Mouse (Mus musculus) intestine, postnatal 0 days (tissue): ENCODE results near the gene Sema4g. TPM values are rescaled to one million over a fixed set of nuclear protein-coding genes. Genes with fewer than 3 reads are reported as not detected.
A peak's percentile ranks its signal among the peaks of the same experiment; 100 is the strongest.

Experiments
- ATAC-seq: fragments of 200-750 bp; cut with Nextera tagmentation; 2 replicates; pipeline ENCODE4 v1.8.0; 2017; ENCODE audit warnings: mild to moderate bottlenecking, moderate TSS enrichment, moderate library complexity
- H3K27ac ChIP-seq: fragments of 300-500 bp; sonication (generic); 2 replicates; pipeline ENCODE4 v1.5.1; 2014; ENCODE audit warnings: mild to moderate bottlenecking, low read depth, low read length, moderate library complexity
- H3K27me3 ChIP-seq: fragments of 300-500 bp; sonication (generic); replicated peaks from 2 replicates; pipeline ENCODE4 v1.6.1; 2014; ENCODE audit warnings: low read length, mixed read lengths; ENCODE audit not compliant: control insufficient read depth, insufficient read depth
- H3K36me3 ChIP-seq: fragments of 300-500 bp; sonication (generic); 2 replicates; pipeline ENCODE4 v1.6.1; 2014; ENCODE audit warnings: mild to moderate bottlenecking, moderate library complexity; ENCODE audit not compliant: control insufficient read depth, insufficient read depth
- H3K4me1 ChIP-seq: fragments of 300-500 bp; sonication (generic); replicated peaks from 2 replicates; pipeline ENCODE4 v1.6.1; 2014; ENCODE audit warnings: antibody characterized with exemption, low read length, mixed read lengths; ENCODE audit not compliant: control insufficient read depth, insufficient read depth
- H3K4me2 ChIP-seq: fragments of 300-500 bp; sonication (generic); replicated peaks from 2 replicates; pipeline ENCODE4 v1.6.1; 2014; ENCODE audit warnings: low read depth, mild to moderate bottlenecking, moderate library complexity
- H3K4me3 ChIP-seq: fragments of 300-500 bp; sonication (generic); 2 replicates; pipeline ENCODE4 v1.5.1; 2014; ENCODE audit warnings: low read depth, low read length
- H3K9ac ChIP-seq: fragments of 300-500 bp; sonication (generic); 2 replicates; pipeline ENCODE4 v1.6.1; 2014; ENCODE audit warnings: mild to moderate bottlenecking, low read depth, low read length
- H3K9me3 ChIP-seq: fragments of 300-500 bp; sonication (generic); 2 replicates; pipeline ENCODE4 v1.6.1; 2016; ENCODE audit warnings: mixed run types; ENCODE audit not compliant: control insufficient read depth
- CTCF ChIP-seq: sonication (generic); IDR thresholded peaks from 2 replicates; pipeline ENCODE4 v1.5.1; 2016; ENCODE audit warnings: low read depth, mild to moderate bottlenecking, control low read depth, antibody characterized with exemption, moderate library complexity
- WGBS: fragments of 180-500 bp; shearing (Covaris S2); extraction: QIAGEN DNeasy Blood & Tissue Kit; methylation state at CpG from one replicate; pipeline ENCODE4 v1.1.7; 2014; 5-methylcytosine and 5-hydroxymethylcytosine counted together
- polyA plus RNA-seq: library from polyadenylated mRNA; unstranded; fragments of >200 nt; fragmentation: Nextera tagmentation; extraction: Ambion mirVana; gene quantifications from 2 replicates; pipeline ENCODE4 v1.2.1, GENCODE M21; 2015

The Sema4g gene
- polyA plus RNA-seq, 1 experiment from 2014 or later = 7.8 TPM

- Histone ChIP-seq H3K27me3 (no peaks in the 10 kb centered on the region), H3K9me3 (no peaks in the 10 kb centered on the region), H3K4me3 (peak within 1 kb of the TSS; percentile 66), H3K4me1 (peaks cover 5% of the 10 kb centered on the region; the same call in 1 of the 2 replicates), H3K27ac (peak within 1 kb of the TSS; percentile 92), H3K36me3 (peaks cover 28% of the 10 kb centered on the region), H3K9ac (peak within 1 kb of the TSS; percentile 48), H3K4me2 (peak within 1 kb of the TSS; percentile 89)
- ATAC-seq = peak; percentile 77
- TF ChIP-seq CTCF = no peak
- 7% methylated on average over 10 of the region's 10 CpGs for WGBS
Observed at GRCm38 (mm10) chr19:45014335-45014971, 25.6 kb downstream of the Sema4g start, which contains the start of gene Lzts2. TSS of gene Lzts2 (plus strand) at chr19:45014414.

GRCm38 (mm10) chr19:45014981-45015402 is 26.1 kb downstream of the Sema4g start:
- Histone ChIP-seq H3K4me3 (peak overlapping the region; percentile 66), H3K4me2 (peak overlapping the region; percentile 89), H3K36me3 (peaks cover 24% of the 10 kb centered on the region), H3K9ac (peak overlapping the region; percentile 48), H3K27ac (peak overlapping the region; percentile 92), H3K9me3 (no peaks in the 10 kb centered on the region), H3K4me1 (peaks cover 5% of the 10 kb centered on the region; the same call in 1 of the 2 replicates), H3K27me3 (no peaks in the 10 kb centered on the region)
- peak; percentile 41 for ATAC-seq
- WGBS = under 1% methylated on average over 25 of the region's 25 CpGs
- TF ChIP-seq CTCF = no peak

- Histone ChIP-seq H3K4me3 (peak overlapping the region; percentile 66), H3K27me3 (no peaks in the 10 kb centered on the region), H3K4me2 (peak overlapping the region; percentile 89), H3K9me3 (no peaks in the 10 kb centered on the region), H3K9ac (peak overlapping the region; percentile 48), H3K36me3 (peaks cover 17% of the 10 kb centered on the region), H3K4me1 (peaks cover 7% of the 10 kb centered on the region), H3K27ac (peak overlapping the region; percentile 92)
- no peak for TF ChIP-seq CTCF
- peak; percentile 18 for ATAC-seq
- under 1% methylated on average over 33 of the region's 34 CpGs for WGBS
Observed at GRCm38 (mm10) chr19:45015518-45016281, 26.8 kb downstream of the Sema4g start.

GRCm38 (mm10) chr19:45016341-45017215 is 27.7 kb downstream of the Sema4g start:
- H3K4me3 ChIP-seq = peak overlapping the region; percentile 66
- no peaks in the 10 kb centered on the region for H3K9me3 ChIP-seq
- 2% methylated on average over 18 of the region's 18 CpGs for WGBS
- H3K4me1 ChIP-seq = peaks cover 9% of the 10 kb centered on the region
- H3K27me3 ChIP-seq = no peaks in the 10 kb centered on the region
- TF ChIP-seq CTCF = no peak
- no peak for ATAC-seq
- H3K27ac ChIP-seq = peak overlapping the region; percentile 92
- H3K9ac ChIP-seq = peak overlapping the region; percentile 69
- H3K36me3 ChIP-seq = peaks cover 14% of the 10 kb centered on the region
- H3K4me2 ChIP-seq = peak overlapping the region; percentile 89

GRCm38 (mm10) chr19:45017216-45017771 is 28.4 kb downstream of the Sema4g start:
- peak overlapping the region; percentile 92 for H3K27ac ChIP-seq
- WGBS = under 1% methylated on average over 21 of the region's 27 CpGs
- peak overlapping the region; percentile 66 for H3K4me3 ChIP-seq
- peak; percentile 5; the same call in 1 of the 2 replicates for ATAC-seq
- H3K9me3 ChIP-seq = no peaks in the 10 kb centered on the region
- peak overlapping the region; percentile 89 for H3K4me2 ChIP-seq
- H3K27me3 ChIP-seq = no peaks in the 10 kb centered on the region
- TF ChIP-seq CTCF = peak; percentile 69
- H3K9ac ChIP-seq = peak overlapping the region; percentile 69
- H3K4me1 ChIP-seq = peaks cover 9% of the 10 kb centered on the region
- peaks cover 11% of the 10 kb centered on the region; the same call in 1 of the 2 replicates for H3K36me3 ChIP-seq
